Mouse (Mus musculus) heart, postnatal 0 days (tissue): ENCODE data around the gene Hipk4.

Experiments used
- CTCF ChIP-seq: IDR thresholded peaks from 2 replicates; pipeline ENCODE4 v1.5.1; 2016; ENCODE audit warnings: antibody characterized with exemption, control low read depth, low read depth
- EP300 ChIP-seq: IDR thresholded peaks from 2 replicates; pipeline ENCODE4 v1.6.1; 2016; ENCODE audit warnings: antibody characterized with exemption, low read depth

DNA sequence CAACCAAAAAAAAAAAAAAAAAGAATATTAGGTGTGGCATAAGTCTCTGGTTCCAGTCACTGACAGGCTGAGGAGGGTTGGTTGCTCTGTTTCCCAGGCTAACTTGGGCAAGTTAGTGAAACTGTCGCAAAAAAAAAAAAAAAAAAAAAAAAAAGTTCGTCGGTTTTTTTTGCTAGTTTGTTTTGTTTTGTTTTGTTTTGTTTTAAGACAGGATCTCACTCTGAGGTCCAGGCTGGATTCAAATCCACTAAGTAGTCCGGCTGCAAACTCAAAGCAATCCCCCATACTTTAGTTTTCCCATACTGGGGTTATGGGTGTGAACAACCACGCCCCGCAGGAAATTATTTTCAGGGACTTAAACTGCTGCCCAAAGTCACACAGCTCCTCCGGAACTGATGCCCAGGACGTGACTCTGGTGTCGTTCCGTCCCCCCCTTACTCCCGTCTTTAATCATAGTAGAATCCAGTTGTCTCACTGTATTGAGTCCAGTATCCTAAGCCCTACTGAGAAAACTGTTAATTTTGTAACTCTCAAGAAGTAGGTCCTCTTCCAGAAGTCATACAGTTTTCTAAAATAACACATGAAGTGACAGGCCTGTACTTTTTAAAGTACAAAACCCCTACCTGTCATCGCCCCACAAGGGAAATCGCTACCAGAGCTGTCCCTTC is 36.8 kb upstream of the Hipk4 start:
- TF ChIP-seq CTCF (no peak), EP300 (peak; percentile 56; the same call in 1 of the 2 replicates)
